Mouse (Mus musculus): ENCODE results near the gene Atp2b4. TPM values are rescaled to one million over a fixed set of nuclear protein-coding genes. Genes with fewer than 3 reads are reported as not detected.

The Atp2b4 gene
- 100 to 1,000 TPM in 1 of 4 experiments, 10 to 100 TPM in 3; 85.7 to 102 (median 91.8) TPM for total RNA-seq (2022)

- DNase-seq (ENCODE audit: low spot score in 2 of 2) = peak; percentile 87 to 93
Observed at GRCm38 (mm10) chr1:133800948-133801393, at the start of gene Atp2b4. Gene Atp2b4, minus strand, starts transcription at chr1:133801041.

DNA sequence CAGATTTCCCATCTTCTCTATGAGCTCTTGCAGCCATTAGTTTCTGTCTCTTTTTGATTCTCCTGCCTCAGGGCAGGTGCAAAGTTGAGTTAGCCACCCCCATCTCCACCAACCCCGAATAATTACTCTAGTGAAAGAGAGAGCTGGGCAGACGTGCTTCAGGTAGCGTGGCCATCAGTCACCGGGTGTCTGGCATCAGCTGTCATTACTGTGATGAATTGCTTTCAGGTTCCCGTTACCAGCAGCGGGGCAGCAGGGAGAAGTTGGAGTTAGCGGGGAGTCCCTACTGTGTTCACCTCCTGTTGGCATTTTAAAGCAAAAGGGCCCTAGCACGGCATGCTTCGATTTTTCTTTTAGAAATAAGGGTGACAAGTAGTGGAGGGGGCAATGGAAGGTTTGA, 43.9 kb upstream of the Atp2b4 start:
- no peak for DNase-seq (ENCODE audit: low spot score in 2 of 2)

- no peak for DNase-seq (ENCODE audit: low spot score in 2 of 2)
Observed at GRCm38 (mm10) chr1:133843900-133844299, 43.1 kb upstream of the Atp2b4 start.

GRCm38 (mm10) chr1:133843370-133843769, 42.5 kb upstream of the Atp2b4 start:
- no peak for DNase-seq (ENCODE audit: low spot score in 2 of 2)

DNA sequence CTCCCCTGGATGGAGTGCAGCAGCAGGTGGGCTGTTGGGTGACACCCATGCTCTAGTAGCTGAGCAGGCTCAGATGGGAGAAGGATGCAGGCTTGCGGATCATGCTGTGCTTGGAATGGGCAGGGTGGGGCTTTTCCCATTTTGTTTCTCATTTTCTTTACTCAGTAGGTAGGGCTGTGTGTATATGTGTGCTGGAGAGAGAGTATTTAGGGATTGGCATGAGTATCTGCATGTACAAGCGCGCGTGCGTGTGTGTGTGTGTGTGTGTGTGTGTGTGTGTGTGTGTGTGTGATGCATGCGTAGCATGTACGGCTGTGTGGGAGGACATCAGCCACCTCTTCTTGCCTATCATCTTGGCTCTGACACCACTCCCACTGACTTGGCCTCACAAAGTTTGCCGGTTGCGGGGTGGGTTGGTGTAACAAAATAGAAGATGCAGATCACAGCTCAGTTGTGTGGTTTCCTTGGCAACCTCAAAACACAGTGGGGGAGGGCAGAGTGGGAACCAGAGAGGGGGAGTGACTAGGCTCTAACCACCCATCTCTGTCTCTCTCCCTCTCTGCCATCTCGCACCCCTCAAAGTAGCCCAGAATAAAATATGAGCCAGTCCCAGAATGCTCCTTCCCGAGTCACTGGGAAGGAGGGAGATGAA, 41.4 kb upstream of the Atp2b4 start:
- DNase-seq (ENCODE audit: low spot score in 2 of 2) = peak; percentile 43 to 67

DNA sequence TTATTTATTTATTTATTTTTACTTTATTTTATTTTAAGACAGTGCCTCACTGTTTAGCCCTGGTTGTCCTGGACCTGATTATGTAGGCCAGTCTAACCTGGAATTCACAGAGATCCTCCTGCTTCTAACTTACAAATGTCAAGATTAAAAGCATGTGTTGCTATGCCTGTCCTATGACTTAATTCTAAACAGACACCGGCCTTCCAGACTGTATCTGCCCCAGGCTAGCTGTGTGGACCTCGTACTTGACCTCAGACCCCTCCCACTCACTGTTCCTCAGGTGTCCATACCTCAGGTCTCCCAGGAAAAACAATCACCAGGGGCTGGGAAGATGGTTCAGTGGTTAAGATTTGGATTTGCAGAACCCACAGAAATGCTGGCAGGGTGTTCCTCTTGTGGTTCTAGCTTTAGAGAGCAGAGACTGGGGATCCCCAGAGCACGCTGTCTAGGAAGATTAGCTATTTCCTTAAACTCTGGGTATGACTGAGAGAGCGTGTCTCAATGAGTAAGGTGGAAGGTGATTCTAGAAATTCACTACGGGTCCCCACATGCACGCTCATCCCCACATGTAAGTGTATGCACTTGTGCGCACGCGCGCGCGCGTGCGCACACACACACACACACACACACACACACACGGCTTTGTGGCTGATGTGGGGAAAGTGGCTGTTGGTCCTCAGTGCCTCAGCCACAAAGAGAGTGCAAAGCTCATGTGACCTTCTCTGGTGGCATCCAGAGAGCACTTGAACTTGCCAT, 40.5 kb upstream of the Atp2b4 start:
- no peak for DNase-seq (ENCODE audit: low spot score in 2 of 2)

DNA sequence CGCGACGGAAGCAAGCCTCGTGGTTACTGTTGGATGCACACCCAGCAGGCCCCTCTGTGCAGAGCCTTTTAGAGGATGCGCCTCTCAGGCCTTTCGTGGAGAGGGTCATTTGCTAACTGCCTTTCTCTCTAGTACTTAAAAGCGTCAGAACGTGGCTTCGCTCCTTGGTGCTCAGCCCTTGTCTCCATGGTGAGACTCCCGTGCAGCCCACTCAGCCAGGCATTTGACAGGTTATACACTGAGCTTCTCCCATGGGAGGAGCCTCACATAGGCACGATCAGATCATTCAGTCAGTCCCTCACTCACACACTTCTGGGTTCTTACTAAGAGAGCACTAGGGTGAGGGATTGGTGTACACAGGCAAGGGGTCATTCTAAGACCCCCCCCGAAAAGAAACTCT, 39.7 kb upstream of the Atp2b4 start:
- DNase-seq (ENCODE audit: low spot score in 2 of 2) = no peak

DNA sequence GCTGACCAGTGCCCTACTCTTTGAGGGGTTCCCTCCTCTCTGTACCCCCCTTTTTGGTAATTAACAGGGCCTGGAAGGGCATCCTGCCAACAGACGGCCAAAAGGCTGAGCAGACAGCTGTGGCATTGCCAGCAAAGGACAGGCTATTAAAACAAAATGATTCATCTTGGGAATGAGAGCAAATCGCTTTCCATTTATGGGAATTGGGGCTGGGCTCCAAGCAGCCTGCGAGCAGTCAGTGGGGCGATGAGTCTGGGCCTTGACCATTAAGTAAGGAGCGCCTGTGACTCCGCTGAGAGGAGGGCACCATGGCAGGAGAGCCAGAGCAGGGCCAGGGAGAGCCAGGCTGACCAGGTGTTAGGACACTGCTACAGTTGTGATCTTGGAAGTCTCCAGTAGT, 33.5 kb upstream of the Atp2b4 start:
- no peak for DNase-seq (ENCODE audit: low spot score in 2 of 2)

DNA sequence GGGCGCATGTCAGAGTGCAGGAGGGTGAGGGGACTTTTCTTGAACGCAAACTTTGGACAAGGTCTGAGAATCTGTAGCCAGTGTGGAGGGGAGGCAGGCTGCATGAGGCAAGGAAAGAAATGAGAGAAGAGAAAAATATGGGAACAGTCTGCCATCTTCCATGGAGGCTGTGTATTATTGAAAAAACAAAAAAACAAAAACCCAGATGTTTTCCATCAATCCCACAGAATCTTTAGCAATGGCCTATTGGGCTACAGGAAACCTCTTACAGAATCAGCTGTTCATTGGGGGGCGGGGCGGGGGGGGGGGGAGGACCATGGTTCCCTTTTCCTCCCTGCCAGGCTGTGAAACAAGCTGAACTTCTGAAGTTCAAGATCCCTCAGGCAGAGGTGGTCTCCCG, 31.9 kb upstream of the Atp2b4 start:
- no peak for DNase-seq (ENCODE audit: low spot score in 2 of 2)

DNA sequence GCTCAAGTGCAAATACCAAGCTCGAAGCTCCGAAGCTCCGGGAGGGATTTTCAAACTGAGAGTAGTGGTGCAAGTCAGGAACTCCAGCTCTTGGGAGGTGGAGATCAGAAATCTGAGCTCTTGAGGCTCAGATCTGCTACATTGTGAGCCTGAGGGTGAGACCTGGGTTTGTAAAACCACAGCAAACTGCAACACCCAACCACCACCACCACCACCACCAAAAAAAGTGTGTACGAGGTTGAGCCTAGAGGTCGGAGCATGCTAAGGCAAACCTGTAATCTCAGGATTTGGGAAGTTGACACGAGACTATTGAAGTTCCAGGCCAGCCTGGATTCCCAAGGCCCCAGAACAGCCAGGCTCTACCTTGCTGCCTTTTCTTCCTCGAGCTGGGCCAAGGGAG, 25.4 kb upstream of the Atp2b4 start:
- no peak for DNase-seq (ENCODE audit: low spot score in 2 of 2)

GRCm38 (mm10) chr1:133825543-133825942, 24.7 kb upstream of the Atp2b4 start:
- no peak for DNase-seq (ENCODE audit: low spot score in 2 of 2)

GRCm38 (mm10) chr1:133825140-133825539, 24.3 kb upstream of the Atp2b4 start:
- DNase-seq (ENCODE audit: low spot score in 2 of 2) = no peak

DNA sequence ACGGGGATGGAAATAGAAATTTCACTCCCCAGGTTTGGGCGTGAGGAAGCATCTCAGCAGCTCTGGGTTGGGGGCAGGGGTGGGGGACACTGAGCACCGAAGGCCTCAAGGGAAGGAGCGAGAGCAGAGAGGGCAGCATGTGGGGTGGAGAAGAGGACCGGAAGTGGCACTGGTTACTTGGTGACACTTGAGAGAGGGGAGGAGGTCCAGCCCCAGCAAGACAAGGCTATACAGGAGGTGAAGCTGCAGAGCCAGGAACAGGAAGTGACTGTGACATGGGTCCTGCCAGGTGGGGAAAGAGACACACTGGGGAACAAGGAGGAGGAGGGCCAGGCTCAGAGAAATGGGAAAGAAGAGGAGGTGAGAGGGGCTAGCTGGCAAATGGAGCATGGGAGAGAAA, 20.3 kb upstream of the Atp2b4 start:
- no peak for DNase-seq (ENCODE audit: low spot score in 2 of 2)

GRCm38 (mm10) chr1:133820100-133820499, 19.3 kb upstream of the Atp2b4 start:
- no peak for DNase-seq (ENCODE audit: low spot score in 2 of 2)

DNA sequence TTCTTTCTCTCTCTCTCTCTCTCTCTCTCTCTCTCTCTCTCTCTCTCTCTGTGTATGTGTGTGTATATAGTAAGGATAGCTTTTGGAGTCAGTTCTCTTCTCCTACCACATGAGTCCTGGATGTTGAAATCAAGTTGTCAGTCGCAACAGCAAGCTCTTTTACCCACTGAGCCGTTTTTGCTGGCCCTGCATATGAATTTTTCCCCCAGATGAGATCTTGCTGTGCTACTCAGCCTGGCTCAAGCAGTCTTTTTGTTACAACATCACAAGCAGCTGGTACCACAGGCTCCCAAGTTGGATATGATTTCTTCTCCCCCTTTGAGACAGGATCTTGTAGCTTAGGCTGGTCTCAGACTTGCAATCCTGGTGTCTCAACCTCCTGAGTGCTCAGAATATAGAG, 17.7 kb upstream of the Atp2b4 start:
- no peak for DNase-seq (ENCODE audit: low spot score in 2 of 2)

DNA sequence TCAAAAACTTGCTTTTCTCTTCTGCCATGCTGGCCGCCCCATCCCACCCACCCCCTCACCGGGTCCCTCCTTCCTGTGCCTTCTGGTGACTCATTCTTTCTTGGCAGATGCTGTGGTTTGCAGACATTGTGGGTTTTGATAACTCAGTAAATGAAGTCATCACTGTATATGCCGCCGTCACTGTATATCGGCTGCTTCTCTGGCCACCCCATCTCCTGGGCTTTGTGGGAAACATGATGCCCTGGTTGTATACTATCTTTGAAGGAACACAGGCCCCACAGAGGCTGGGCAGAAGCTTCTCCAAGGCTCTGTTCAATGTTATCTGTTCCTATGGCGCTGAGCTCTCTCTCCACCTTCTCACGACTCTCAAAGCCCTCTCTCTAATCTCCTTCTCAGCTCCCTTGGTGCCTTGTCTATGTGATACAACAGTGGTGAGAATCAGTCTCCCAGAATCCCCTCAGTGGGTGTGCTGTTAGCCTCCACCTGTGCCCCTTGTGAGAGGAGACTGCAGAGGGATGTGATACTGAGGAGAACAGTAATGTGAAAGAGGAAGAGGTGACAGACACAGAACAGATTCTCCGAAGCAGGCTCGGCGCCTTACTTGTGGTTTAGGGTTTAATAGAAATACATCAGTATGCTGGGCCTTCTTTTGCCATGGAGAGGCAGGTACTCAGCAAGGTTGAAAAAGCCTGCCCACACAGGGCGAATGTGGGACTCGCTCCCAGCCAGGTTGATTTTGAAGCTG, 15.1 kb upstream of the Atp2b4 start:
- DNase-seq (ENCODE audit: low spot score in 2 of 2) = no peak

GRCm38 (mm10) chr1:133809376-133809775, 8.5 kb upstream of the Atp2b4 start:
- no peak for DNase-seq (ENCODE audit: low spot score in 2 of 2)

DNA sequence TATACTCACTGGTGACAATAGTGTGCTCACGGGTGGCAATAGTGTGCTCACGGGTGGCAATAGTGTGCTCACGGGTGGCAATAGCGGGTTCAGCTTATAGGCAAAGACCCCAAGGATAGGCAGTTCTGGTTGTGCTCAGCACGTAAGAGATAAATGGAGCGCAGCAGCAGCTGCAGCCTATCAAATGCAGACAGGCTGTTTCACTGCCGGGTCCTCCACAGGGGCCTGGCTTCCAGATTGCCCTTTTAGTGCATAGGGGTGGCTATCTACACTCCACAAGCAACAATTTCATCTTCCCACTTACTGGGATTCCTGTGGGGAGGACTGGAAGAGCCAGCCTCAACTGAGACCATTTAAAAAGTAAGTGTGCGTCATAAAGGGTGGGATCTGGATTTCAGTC, 7.2 kb upstream of the Atp2b4 start:
- no peak for DNase-seq (ENCODE audit: low spot score in 2 of 2)

DNA sequence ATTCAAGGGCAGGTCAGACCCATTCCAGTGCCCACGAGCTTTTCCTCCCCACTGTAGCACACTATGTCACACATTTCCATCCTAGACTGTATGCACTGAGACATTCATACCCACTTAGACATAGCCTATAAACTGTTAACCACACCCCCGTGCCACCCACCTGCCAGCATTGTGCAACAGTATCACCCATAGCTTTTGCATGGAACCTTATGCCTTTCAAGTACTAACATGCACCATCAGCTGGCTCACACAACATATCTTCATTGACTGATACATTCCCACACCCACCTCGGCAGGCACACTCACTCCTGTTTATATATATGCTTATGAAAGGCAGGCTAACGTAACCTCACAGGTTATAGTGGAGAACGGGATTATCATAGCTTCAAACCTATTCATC, 902 bp upstream of the Atp2b4 start:
- no peak for DNase-seq (ENCODE audit: low spot score in 2 of 2)

DNA sequence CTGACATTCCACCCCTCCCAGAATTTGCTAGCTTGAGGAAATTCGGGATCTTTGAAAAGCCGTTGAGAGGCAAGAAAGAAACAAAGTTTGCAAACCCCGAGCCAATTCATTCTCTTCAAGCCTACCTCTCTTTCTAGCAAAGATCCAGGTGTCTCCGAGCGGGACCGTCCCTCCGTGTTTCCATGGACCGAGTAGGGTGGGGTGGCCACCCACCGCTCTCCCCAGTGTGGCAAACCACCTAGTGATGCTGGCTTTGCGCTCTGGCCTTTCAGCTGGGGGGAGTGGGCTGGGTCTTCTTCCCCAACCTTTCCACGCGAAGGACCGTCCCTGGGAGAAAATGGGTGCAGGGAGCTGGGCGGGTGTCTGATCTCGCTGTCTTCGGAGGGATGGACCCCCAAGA, 329 bp downstream of the Atp2b4 start:
- no peak for DNase-seq (ENCODE audit: low spot score in 2 of 2)

DNA sequence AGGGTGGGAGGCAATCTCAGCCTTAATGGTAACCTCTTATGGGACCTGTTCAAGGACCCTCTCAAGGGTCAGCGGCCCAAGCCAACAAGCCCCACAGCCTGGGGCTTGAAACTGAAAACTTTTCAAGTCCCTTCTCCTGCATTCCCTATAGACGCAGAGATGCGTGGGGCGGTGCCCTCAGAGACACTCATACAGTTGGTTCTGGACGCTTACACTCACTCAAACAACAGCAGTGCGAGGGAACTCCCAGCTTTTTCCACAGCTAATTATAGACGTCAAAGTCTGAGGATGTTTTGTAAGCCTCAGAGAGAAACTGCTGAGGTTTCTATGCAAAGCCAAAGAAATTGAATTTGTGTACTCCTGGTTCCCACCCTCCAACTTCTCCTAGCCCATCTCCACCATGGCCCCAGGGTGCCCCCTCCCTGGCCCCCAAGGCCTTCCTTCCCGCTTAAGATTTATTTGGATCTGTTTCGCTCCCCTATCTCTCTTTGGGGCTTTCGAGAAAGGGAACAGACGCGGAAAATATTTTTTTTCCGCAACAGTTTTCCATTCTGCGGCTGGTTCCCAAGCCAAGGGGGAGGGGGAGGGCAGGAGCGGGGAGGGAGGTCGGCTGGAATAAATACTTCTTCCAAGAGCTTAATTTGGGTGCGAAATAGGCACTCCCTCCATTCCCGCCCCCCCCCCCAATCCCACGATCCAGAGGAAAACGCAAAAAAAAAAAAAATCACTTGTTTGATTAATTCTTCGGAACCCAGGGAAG, 975 bp downstream of the Atp2b4 start:
- DNase-seq (ENCODE audit: low spot score in 2 of 2) = no peak

All from layer of hippocampus, adult 8-10 months (tissue).